Comparison of ENCODE assay signal across 20 mouse cellular contexts in genomic region chr8:13629351-13630090, GRCm38 (mm10). TPM values are rescaled to one million over a fixed set of nuclear protein-coding genes. Genes with fewer than 3 reads are reported as not detected.
DNase-seq lines count a peak whose midpoint lies in the region; TF ChIP-seq lines count a peak whose summit lies in the region.
"Had no signal": no experiment of that assay in that cellular context is flagged by ENCODE, and none has a peak within 500 bp of the region (broad histone marks: within the 10 kb centered on the region; RNA-seq: fewer than 3 reads in every experiment).

No protein-coding gene starts in this region.

- no peak for TF ChIP-seq POLR2A in olfactory bulb, adult 2 months (IDR thresholded peaks at IDR 0.05; ENCODE audit: insufficient read depth, low read depth, low read length)

- 84% methylated on average over 10 of the region's 10 CpGs for WGBS in olfactory bulb, adult 2 months

- no peak for DNase-seq in gastrocnemius, adult 2 months
- no peak for DNase-seq in gastrocnemius, adult 18-20 months (ENCODE audit: low spot score)
- no peak for DNase-seq in layer of hippocampus, adult 2 months (ENCODE audit: low spot score in 2 of 2)
- no peak for DNase-seq in layer of hippocampus, postnatal 14 days (ENCODE audit: low spot score in 2 of 2)
- DNase-seq in testis, postnatal 10 days (ENCODE audit: low spot score) = no peak
- DNase-seq: adrenal gland, adult 8-10 months; adrenal gland, postnatal 14 days; adrenal gland, postnatal 36 days; B cell, adult 2 months; cerebellum, adult 11-12 months; cerebellum, adult 2 months; cerebellum, adult 9-10 months; cerebellum, postnatal 10 days; cerebellum, postnatal 25 days; forebrain, postnatal 0 days had no signal

- peak overlapping the region; percentile 65 for H3K27ac ChIP-seq in gastrocnemius, adult 2 months
- 0 out of 2 replicates have a peak overlapping the region, but pooled peaks have one; percentile 1 for H3K27ac ChIP-seq in layer of hippocampus, adult 2 months
- peak overlapping the region; percentile 25 for H3K27ac ChIP-seq in olfactory bulb, adult 2 months (ENCODE audit: insufficient read depth, low read depth, low read length)
- H3K27ac ChIP-seq: embryonic facial prominence, embryonic 10.5 days; embryonic facial prominence, embryonic 12.5 days; forebrain, embryonic 13.5 days; forebrain, embryonic 15.5 days had no signal

- intact Hi-C loops in gastrocnemius, adult 2 months (cut with DNase I) = no loop called here

- TF ChIP-seq CTCF in gastrocnemius, adult 2 months (IDR thresholded peaks at IDR 0.05) = no peak
- no peak for TF ChIP-seq CTCF in layer of hippocampus, adult 2 months (conservative IDR thresholded peaks at IDR 0.05)
- TF ChIP-seq CTCF in olfactory bulb, adult 2 months (IDR thresholded peaks at IDR 0.05; ENCODE audit: insufficient read depth, low read depth, low read length) = no peak

- H3K4me1 ChIP-seq in olfactory bulb, adult 2 months (ENCODE audit: control insufficient read depth, insufficient read depth, low read length) = peaks cover 56% of the 10 kb centered on the region

- no peak overlapping the region for H3K4me3 ChIP-seq in gastrocnemius, adult 2 months
- H3K4me3 ChIP-seq in layer of hippocampus, adult 2 months = no peak overlapping the region
- H3K4me3 ChIP-seq in olfactory bulb, adult 2 months (ENCODE audit: insufficient read depth, low read depth, low read length) = no peak overlapping the region
- H3K4me3 ChIP-seq: embryonic facial prominence, embryonic 10.5 days; embryonic facial prominence, embryonic 12.5 days; forebrain, embryonic 13.5 days; forebrain, embryonic 15.5 days had no signal

RNA-seq across cellular contexts. Expression of gene Rasa3, which starts 47.9 kb away (rescaled TPM):
- total RNA-seq in gastrocnemius, adult 2 months (2021) = 10 to 100 TPM in 1 of 2 experiments, 1 to 10 TPM in 1; 5.9 to 10.5 TPM
- total RNA-seq in gastrocnemius, adult 18-20 months (2021) = 1 to 10 TPM; 6.8 to 7.3 TPM
- 10 to 100 TPM; 62.8 to 63.4 TPM for total RNA-seq in layer of hippocampus, adult 2 months (2021)
- 10 to 100 TPM; 65.5 to 65.6 TPM for total RNA-seq in layer of hippocampus, postnatal 14 days (2021)
- polyA plus RNA-seq in olfactory bulb, adult 2 months (2012; ENCODE audit: insufficient read depth, insufficient read length, low replicate concordance, missing spikeins) = not detected in 2 replicates

Comparison
In these comparisons a context has a peak if more than half of its experiments do, and no peak if none do; other contexts are left out.
1. H3K27ac ChIP-seq: peak in every context shown above with its lines; median percentile 65 in gastrocnemius, adult 2 months; 25 in olfactory bulb, adult 2 months; 1 in layer of hippocampus, adult 2 months.
2. RNA of gene Rasa3, which starts 47.9 kb away (total RNA-seq): 65.5 to 65.6 TPM in layer of hippocampus, postnatal 14 days and 62.8 to 63.4 TPM in layer of hippocampus, adult 2 months; 5.9 to 10.5 TPM in gastrocnemius, adult 2 months and 6.8 to 7.3 TPM in gastrocnemius, adult 18-20 months; every median in the first group is over 4 times any median in the second.